Mouse (Mus musculus): Measurements from ENCODE around the gene Rassf6.

Rassf6 gene

DNA sequence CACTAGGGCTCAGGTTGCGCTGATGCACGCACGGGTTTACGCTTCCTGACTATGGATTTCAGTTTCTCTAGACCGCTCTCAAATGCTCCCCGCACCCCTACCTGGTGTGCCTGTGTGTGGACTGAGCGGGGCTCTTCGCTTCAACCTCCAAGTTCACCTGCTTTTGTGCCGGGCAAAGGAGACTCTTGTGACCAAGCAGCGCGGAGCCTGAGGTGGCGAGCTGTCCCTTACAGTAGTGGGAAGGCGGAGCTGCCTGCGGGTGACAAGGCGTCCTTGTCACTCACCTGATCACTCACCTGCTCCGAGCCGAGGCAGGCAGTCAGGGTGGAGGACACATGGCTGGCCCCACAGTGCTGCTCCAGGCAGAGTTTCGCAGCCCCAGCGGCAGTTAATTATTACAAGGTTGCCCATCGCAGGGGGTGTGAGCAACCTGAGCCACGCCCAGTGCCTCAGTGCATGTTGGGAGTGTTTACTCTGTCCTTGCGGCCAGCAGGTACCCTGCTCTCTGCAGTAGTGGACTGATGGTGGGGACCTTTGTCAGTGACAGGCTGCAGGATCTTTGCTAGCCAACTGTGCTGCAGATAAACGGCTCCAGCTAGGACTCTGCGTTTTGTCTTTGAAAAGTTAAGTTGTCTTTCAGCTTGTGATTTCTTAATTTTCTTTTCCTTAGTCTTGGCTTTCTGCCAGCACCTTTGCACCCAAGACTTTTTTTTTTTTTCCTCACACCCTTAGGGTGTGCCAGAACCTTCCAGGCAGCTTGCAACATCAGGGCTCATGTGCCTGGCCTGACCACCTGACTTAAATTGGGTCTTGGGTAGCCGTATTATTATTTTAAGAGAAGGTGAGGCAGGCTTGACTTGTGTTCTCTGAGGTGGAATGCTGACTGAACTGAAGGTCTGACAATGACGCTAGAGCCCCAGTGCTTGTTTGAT, at the start of gene Rassf6:
Gene Rassf6 (minus strand): TSS at position 372 of the 932 bp plus-strand sequence.
- DNase-seq: peak; percentile 94 to 96

DNA sequence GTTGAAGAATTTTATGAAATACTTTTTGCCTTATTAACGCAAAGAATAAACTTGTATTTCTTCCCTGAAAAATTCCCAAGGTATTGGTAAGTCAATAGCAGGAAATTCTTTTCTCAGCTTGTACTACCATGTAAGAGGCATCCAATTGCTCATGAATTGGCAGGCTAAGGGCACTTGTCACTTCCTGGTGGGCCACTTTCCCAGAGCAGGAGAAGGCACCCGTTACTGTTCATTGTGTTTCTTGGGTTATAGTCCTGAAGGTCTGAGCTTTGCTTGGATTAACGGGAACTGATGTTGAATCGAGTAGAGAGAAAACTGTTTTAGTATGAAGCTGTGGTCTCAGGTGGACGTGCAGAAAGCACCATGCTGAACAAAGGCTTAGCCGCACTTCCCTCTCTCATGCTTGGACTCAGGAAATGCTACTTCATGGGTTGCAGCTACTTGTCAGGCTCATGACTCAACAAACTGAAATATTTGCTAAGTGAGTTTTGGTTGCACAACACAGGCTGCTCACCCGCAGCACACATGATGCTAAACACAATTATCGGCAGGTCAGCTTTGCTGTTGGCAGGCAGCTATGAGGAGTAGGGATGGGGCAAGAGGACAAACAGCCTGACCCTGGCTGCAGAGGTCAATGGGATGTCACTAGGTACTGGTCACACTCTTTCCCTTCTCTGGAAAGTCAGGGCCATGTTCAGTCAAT, 49.1 kb upstream of the Rassf6 start:
- no peak for DNase-seq

DNA sequence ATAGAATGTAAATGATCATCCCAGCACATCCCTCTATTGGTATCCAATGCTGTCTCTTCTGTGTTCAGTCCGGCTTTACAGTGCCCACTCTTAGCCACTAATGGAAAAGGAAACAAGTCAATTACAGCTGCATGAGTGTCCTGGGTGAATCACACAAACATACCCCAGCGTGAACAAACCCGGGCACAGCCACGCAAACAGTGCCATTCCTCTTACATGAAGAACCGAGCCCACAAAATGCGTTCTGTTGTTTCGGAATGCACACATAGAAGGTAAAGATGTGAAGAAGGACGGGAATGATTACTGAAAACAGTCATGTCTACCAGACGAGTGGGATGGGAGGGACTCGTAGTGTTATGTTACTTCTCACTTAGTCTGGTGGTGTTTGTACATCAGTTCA, 47.5 kb upstream of the Rassf6 start:
- DNase-seq: no peak

DNA sequence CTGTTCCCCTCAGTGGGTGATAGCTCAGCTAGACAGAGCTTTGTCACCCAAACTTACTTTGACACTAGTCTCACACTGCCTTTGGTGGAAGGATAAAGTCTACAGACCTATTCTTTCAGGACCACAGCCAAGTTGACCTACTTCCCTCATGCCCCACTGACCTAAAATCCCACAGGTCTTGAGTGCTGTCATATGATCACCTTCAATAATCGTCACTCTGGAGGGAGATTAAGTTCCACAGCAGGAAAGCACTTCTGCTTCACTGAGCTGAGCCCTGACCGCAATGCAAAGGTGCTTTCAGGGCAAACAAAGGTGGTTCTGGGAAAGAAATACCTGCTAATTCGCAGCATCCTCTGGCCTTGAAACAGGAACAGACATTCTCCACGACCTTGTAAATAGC, 44.5 kb upstream of the Rassf6 start:
- DNase-seq: peak in 1 of 2 experiments; percentile 3

DNA sequence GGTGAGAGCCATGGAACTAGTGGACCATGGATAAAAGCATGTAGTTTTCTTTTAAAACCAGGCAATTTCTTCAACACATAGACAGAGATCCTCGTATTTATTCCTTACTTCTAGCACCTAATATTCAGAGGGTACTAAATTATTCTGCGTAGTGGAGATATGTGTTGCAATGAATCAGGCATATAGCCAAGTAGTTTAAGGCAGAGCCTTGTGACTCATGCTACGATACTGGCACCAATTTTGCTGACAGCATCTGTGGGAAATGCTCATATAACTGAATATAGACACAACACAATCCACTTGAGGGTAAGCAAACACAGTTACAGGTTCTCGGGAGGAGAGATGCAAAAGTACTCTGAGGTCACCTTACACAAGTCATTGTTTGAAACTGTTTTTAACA, 41.4 kb upstream of the Rassf6 start:
- no peak for DNase-seq

DNA sequence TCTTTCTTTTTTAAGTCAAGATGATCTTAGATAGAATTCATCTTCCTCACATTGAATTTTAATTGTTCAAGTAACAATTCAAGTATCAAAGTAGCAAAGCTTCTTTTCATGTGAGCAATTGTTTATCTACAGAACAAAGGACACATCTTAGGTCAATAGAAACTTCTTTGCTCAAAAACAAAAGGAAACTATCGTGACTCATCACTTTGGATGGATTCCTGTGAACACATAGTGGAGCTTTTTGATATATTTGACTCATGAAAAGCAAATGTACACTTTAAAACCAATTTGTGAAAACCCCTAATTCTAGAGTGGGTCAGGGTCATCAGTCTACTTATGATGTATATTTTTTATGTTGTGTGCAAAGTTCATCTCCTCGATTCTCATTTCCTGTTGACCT, 37.1 kb upstream of the Rassf6 start:
- DNase-seq: no peak

DNA sequence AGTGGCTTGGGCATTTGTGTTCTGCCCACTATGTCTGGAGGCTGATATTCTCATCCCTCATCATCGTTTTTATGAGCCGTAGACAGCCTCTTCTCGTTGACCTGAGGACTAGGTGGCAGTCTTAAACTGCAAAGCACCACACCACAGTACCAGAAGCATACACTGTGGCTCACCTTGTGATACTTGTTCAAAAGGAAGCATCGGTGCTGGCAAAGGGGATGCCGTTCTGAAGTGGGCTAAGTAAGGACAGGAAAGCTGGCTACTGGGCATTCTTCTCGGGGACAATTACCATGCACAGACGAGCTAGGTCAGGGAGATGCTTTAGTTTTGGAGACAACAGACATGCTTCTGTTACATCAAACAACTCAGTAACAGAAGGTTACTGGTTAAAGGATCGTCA, 21.4 kb upstream of the Rassf6 start:
- DNase-seq: no peak

DNA sequence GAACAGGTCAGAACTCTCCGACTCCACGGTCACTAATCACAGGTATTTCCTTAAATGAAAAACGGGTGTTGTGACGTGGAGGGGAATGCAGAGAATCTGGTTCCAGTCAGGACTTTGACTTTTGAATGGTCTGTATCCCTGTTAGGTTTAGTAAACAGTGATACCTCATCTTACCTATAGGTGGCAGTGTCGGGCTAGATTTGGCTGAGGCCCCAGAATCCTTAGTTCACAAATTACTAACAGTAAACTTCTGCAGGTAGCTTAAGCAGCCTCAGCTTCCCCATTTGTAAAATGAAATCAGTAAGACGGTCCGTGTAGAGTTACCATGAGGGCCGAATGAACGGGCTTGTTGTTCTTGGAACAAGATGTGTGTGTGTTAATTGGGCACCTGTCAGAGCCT, 21.0 kb upstream of the Rassf6 start:
- peak; percentile 54 to 61 for DNase-seq

DNA sequence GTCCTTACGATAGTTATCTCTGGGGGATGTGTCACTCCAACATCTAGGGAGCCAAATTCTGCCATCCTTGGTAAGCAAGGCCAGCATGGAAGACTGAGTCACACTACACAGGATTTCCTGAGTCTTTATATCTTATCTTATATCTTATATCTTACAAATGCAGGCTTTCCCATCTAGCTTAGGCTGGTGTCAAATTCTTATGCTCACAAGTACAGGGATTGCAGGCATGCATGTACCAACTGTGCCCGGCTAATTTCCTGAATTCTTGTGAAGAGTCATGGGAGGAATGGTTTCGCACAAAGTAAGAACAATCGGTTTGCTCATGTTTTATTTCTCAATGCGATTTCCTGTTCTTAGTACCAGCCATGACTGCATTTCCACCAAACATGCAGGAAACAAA, 20.0 kb upstream of the Rassf6 start:
- no peak for DNase-seq

DNA sequence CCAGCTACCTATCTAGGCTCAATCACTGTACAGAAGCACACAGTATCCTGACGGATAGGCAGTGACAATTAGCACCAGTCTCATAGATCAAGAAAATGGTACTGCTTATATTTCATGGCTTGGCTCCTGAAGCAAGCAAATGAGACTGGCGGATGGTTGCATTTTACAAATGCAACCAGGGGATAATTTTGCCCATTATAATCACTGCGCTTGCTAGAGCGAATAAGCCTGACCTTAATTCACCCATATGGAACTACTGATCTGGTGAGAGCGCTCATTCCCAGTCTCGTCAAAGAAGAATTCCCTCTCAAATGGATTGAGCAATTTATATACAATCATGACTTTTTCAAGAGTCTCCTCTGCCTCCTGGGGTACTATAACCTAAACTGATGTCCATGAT, 16.2 kb upstream of the Rassf6 start:
- DNase-seq: no peak

DNA sequence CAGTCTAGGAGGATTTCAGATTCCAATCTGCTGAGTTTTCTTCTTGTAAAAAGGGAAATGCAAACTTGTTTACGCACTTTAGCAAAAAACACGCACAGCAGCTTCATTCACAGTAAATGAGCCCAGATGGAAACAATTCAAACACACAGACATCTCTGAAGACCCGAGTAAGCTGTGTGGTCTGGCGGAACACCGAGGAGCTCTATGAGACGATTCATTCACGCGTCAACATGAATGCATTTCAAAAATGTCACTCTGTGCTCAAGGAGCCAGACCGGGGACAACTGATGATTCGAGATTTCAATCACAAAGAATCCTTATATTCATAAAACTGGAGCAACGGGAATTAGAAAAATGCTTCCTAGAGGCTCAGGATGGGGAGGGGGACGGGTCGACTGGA, 15.4 kb upstream of the Rassf6 start:
- DNase-seq: no peak

DNA sequence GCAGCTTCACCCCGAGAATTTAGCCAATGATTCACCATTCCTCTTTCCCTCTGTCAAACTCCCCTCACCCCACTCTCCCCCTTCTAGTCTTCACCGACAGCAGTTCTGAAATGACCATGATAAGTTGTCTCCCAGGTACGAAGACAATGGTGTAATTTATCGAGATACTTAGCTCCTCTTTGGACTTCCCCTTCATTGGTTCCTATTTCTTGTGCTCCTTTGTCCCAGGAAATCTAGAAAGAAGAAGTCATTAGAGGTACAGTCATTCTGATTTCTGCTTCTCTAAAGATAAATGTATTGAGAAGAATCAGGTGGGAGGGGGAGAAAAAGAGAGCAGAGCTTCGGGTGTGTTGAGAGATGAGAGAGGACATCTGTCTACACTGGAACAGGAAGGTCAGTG, 14.3 kb upstream of the Rassf6 start:
- no peak for DNase-seq

DNA sequence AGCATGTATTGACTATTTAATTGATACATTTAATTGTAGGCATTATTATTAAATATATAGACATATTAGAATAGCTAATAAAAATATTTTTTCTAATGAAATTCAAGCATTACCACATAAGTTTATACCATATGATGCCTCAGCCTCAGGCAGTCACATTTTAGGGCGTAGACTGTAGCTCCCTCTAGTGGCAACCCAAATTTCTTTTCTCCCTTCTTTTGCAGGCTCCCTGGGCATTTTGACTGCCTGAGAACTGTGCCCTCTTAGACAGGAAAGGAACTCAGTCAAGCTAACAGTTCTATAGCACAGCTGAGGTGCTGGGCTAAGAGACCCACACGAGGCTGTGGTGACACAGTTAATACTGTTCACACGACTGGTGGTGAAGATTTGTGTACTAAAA, 12.3 kb upstream of the Rassf6 start:
- peak; percentile 37 to 56 for DNase-seq

DNA sequence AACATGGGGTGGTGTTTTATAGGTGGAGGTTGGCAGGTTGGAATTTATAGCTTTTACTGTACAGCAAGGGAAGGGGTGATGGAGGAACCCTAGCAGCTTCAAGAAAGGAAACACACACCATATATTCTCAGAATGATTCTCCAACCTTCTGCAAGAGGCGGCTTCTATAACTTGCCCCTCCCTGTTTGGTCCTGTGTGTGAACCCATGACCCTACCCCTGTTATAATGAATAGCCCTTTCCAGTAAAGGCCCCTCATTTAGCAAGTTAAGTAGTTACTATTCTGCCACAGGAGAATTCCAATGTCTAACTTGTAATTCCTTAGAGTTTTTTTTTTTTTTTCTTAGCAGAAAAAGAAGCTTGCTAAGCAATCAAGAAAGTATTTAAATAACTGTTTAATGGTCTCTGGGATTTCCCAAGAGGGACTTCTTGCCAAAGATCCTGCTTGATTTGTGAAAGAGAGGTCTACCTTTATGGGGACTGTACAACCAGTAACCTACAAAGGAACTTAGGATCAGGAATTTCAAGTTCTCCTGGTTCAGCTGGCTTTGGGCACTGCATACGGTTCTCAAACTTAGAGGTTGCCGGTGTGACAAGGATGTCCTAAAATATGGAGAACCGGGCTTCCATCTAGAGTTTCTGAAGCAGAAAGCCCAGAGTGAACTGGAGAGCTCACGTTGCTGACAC, 10.2 kb upstream of the Rassf6 start:
- no peak for DNase-seq

DNA sequence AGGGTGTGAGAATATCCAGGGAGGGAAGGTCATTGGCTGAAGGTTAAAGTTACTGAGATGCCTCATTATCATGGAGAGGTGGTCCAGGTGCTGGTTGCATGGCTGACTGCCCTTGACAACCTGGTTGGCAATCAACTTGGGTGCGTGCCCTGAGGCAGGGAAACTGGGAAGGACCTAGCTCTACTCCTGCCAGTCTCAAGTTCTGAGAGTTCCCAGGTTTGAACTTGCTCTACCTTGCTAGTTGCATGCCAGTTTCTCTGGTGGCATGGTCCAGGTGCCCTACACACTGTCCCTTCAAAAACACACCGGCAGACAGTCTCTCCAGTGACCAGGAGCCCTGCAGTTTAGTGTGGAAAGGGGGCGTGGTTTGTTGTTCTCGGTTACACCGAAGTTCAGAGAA, 7.0 kb upstream of the Rassf6 start:
- peak; percentile 50 to 65 for DNase-seq

DNA sequence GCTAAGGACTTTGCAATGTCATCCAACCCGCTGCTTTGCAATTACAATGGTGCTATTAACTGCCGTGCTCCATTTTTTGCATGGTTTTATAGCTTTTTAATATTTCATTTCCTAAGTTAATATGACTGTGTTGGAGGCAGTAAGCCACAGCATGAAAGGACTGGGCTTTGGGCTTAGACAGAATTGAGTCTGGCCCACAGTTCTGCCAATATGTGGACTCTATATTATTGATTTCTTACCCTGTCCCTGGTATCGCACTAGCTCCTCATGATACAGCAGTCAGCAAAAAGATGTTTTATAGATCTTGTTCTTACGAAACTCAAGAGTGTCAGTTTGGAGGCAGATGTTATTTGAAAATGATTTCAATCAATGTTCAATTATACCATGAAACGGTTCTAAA, 5.9 kb upstream of the Rassf6 start:
- no peak for DNase-seq

DNA sequence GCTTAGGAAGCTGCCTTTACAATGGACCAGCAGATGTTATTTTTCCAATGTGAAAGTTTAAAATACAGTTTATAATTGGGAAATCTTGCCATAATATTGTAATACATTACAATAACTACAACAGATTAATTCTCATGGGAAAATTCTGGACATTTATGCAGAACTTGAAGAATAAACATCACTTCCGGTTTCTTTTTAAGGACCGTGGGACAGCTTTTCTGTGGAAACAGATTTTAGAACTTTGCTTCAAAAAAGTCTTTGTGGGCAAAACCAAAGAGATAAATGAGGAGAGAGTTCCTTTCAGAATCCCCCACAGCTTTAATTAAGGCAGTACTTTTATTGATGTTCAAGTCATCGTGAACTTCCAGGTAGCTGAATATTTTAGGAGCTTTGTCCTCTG, 5.1 kb upstream of the Rassf6 start:
- DNase-seq: no peak

DNA sequence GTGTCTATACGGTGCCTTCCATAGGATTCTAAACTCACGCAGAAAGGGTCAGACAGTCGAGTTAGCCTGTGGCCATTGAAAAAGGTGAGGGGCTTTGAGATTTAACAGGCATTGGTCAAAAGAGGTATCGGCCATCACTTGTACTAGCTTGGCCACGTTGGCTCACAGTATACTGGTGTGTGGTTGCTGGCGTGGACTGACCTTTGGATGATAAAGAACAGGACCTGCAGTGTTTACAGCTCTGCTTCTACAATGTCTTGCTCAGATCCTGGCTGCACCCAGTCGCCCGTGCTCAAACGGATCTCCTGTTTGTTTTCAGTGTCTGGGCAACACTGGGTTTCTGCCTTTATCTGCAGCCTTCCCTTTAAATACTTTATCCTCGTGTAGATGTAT, 757 bp upstream of the Rassf6 start:
- no peak for DNase-seq

DNA sequence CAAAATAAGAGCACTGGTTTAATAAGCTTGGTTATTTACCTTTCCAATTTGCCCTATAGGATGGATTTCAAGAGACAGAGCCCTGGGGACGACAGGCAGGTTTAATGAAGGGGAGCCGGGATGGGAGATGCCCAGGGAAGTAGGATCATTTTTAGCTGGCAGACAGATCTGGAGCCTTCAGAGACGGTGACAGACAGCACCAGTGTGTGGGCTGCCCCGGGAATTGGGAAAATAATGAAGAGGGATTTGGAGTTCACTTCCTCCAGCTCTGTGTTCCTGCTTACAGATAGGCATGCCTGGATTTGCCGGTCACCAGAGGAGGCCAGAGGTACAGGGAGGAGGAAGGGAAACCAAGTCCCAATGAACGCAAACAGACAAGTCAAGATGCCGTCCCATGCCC, 5.6 kb downstream of the Rassf6 start:
- no peak for DNase-seq

DNA sequence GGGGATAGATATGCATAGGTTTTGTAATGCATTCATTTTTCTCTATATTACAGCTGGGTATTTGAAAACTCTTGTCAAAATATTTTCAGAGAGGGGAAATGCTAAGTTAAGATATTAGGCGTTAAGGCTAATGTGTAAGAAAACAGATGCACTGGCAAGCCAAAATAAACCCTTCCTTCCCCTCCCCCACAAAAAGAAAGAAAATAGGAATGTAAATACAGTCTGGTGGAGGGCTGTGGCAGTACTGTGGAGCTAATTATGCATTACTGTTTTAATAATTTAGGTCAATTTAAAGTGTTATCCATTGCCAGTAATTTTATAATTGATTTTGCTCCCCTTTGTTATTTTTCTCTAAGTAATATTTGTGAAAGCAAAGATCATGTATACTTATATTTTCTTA, 11.9 kb downstream of the Rassf6 start:
- DNase-seq: no peak

DNA sequence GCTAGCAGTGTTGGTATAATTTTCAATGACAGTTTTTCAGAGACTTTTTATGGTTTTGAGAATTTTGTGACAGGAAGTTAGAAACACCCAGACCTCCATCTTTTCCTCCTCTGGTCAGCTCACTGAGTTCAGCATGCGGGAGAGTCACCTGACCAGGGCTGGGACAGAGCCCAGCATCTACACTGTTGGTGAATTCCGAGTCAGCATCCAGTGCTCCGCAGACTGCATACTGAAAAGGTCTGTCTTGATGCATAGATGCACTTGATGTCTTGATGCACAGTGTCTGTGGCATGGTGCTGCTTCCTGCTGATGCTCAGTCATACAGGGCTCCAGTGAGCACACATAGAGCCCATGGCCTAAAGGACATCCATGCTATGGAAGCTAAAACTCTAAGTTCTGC, 12.4 kb downstream of the Rassf6 start:
- no peak for DNase-seq

DNA sequence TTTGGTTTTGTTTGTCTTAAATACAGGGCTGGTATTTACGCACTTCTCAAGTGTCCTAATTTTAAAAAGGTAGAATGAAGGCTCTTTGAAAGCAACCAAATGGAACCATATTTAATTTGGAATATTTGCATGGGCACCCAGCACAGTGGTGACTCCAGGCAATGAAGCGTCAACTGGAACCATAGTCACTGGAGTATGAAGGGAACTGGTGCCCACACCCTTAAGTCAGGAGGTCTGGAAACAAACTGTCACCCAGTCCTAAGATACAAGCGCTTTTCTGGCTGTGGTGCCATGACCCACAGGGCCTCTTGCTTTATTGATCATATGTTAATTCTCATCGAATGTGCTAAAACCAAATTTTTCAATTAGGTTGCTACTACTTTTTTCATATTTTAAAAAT, 13.0 kb downstream of the Rassf6 start:
- DNase-seq: no peak

DNA sequence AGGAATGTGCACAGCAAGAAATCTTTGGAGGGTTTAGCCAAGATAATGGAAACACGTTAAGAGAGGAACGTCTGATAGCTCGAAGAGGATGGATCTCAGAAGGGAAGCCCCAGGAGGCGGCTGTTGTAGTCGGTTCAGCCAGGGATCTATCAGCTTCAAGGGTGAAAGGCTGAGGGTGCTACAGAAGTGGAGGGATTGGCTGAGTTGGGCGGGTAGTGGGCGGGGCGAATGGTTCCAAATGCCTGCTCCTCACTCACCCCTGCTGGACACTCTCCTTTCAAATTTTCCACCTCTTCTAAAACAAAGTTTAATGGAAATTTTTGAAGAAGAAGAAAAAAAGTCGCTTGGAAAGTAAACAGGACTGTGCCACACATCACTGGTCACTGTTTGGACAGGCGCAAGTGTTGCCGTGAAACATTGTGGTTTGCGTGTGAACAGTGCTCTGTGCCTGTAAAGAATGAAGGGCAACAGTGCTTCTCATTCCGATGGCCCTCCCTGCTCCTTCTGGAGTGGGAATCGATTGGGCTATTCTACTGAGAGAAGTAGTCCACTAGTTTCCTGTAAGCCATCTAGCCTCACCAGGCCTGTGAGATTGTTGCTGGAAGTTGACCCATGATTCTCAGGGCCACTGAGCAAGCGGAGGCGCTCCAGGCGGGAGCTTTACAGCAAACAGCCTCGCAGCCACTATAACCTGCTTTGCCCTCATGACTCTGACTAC, 15.6 kb downstream of the Rassf6 start:
- peak; percentile 44 to 52 for DNase-seq
